Mouse (Mus musculus): Measurements from ENCODE around the gene Rrp12. TPM values are rescaled to one million over a fixed set of nuclear protein-coding genes. Genes with fewer than 3 reads are reported as not detected.
"Not testable (repeated sequence)": the region's sequence is repeated elsewhere in the genome, so short reads cannot be mapped to it uniquely, and the experiment has no call there.

Rrp12 gene
- 10 to 100 TPM; 33.4 to 34.2 TPM for total RNA-seq (2021)
- long read RNA-seq, experiment 1, full-length matches to known transcripts: 28 of 42 reads
- long read RNA-seq, experiment 1, partial matches to known transcripts: 9 of 42 reads
- long read RNA-seq, experiment 1, other reads (novel, unspliced or antisense): 5 of 42 reads
- long read RNA-seq, experiment 2, full-length matches to known transcripts: 41 of 59 reads
- long read RNA-seq, experiment 2, partial matches to known transcripts: 15 of 59 reads
- long read RNA-seq, experiment 2, other reads (novel, unspliced or antisense): 3 of 59 reads

- peak; percentile 88 to 91 for DNase-seq (ENCODE audit: low spot score in 2 of 2)
- TF ChIP-seq CTCF (conservative IDR thresholded peaks at IDR 0.05): no peak
- H3K4me3 ChIP-seq: peak within 1 kb of the TSS; percentile 94
- H3K27ac ChIP-seq: peak within 1 kb of the TSS; percentile 60
These were observed at the start of gene Rrp12 for GRCm38 (mm10) chr19:41895460-41896318. Gene Rrp12, minus strand, starts transcription at chr19:41896173.

- no peak for TF ChIP-seq CTCF (conservative IDR thresholded peaks at IDR 0.05)
- no peak overlapping the region for H3K4me3 ChIP-seq
- H3K27ac ChIP-seq: no peak overlapping the region
- no peak for DNase-seq (ENCODE audit: low spot score in 2 of 2)
These were observed 47.9 kb upstream of the Rrp12 start for GRCm38 (mm10) chr19:41943841-41944240.

- H3K4me3 ChIP-seq: no peak overlapping the region
- no peak for TF ChIP-seq CTCF (conservative IDR thresholded peaks at IDR 0.05)
- DNase-seq (ENCODE audit: low spot score in 2 of 2): no peak
- no peak overlapping the region for H3K27ac ChIP-seq
These were observed 42.6 kb upstream of the Rrp12 start for GRCm38 (mm10) chr19:41938539-41938938.

GRCm38 (mm10) chr19:41935921-41936320 lies 39.9 kb upstream of the Rrp12 start:
- no peak for TF ChIP-seq CTCF (conservative IDR thresholded peaks at IDR 0.05)
- no peak for DNase-seq (ENCODE audit: low spot score in 2 of 2)
- Histone ChIP-seq H3K4me3 (no peak overlapping the region), H3K27ac (no peak overlapping the region)

- no peak for DNase-seq (ENCODE audit: low spot score in 2 of 2)
- Histone ChIP-seq H3K4me3 (peak overlapping the region; percentile 84), H3K27ac (peak overlapping the region; percentile 86; the same call in 1 of the 2 replicates)
- TF ChIP-seq CTCF (conservative IDR thresholded peaks at IDR 0.05): no peak
These were observed 38.2 kb upstream of the Rrp12 start for GRCm38 (mm10) chr19:41934124-41934523.

GRCm38 (mm10) chr19:41933179-41934086 lies 37.5 kb upstream of the Rrp12 start, which contains the start of the genes Exosc1 and Zdhhc16:
Gene Exosc1, minus strand, starts transcription at chr19:41933423.
Gene Zdhhc16, plus strand, starts transcription at chr19:41933480.
- Histone ChIP-seq H3K27ac (peak within 1 kb of the TSS; percentile 86), H3K4me3 (peak within 1 kb of the TSS; percentile 84)
- peak; percentile 25 for TF ChIP-seq CTCF (conservative IDR thresholded peaks at IDR 0.05)
- DNase-seq (ENCODE audit: low spot score in 2 of 2): peak; percentile 99

GRCm38 (mm10) chr19:41932686-41933085 lies 36.7 kb upstream of the Rrp12 start:
- H3K27ac ChIP-seq: peak overlapping the region; percentile 80
- no peak for TF ChIP-seq CTCF (conservative IDR thresholded peaks at IDR 0.05)
- DNase-seq (ENCODE audit: low spot score in 2 of 2): no peak
- H3K4me3 ChIP-seq: peak overlapping the region; percentile 84

- Histone ChIP-seq H3K4me3 (no peak overlapping the region), H3K27ac (no peak overlapping the region)
- no peak for DNase-seq (ENCODE audit: low spot score in 2 of 2)
These were observed 24.6 kb upstream of the Rrp12 start for GRCm38 (mm10) chr19:41920412-41921067.

GRCm38 (mm10) chr19:41919471-41919870 lies 23.5 kb upstream of the Rrp12 start:
- Histone ChIP-seq H3K27ac (no peak overlapping the region), H3K4me3 (no peak overlapping the region)
- no peak for TF ChIP-seq CTCF (conservative IDR thresholded peaks at IDR 0.05)
- DNase-seq (ENCODE audit: low spot score in 2 of 2): no peak

More at GRCm38 (mm10) chr19:41920412-41921067, 24.6 kb upstream of the Rrp12 start:
- no peak for TF ChIP-seq CTCF (conservative IDR thresholded peaks at IDR 0.05)

GRCm38 (mm10) chr19:41916853-41917252 lies 20.9 kb upstream of the Rrp12 start:
- TF ChIP-seq CTCF (conservative IDR thresholded peaks at IDR 0.05): no peak
- no peak for DNase-seq (ENCODE audit: low spot score in 2 of 2)
- Histone ChIP-seq H3K4me3 (no peak overlapping the region), H3K27ac (no peak overlapping the region)

GRCm38 (mm10) chr19:41915294-41915693 lies 19.3 kb upstream of the Rrp12 start:
- no peak for DNase-seq (ENCODE audit: low spot score in 2 of 2)
- TF ChIP-seq CTCF (conservative IDR thresholded peaks at IDR 0.05): no peak
- H3K4me3 ChIP-seq: no peak overlapping the region
- no peak overlapping the region for H3K27ac ChIP-seq

GRCm38 (mm10) chr19:41914592-41914882 lies 18.6 kb upstream of the Rrp12 start:
- not testable (repeated sequence) for H3K4me3 ChIP-seq; H3K27ac ChIP-seq; DNase-seq (ENCODE audit: low spot score in 2 of 2)
- peak; percentile 48 for TF ChIP-seq CTCF (conservative IDR thresholded peaks at IDR 0.05)

Measured in layer of hippocampus, adult 2 months (tissue).